Mouse (Mus musculus) testis, adult 2 months (tissue): ENCODE measurements around the gene Olfr1509. TPM values are rescaled to one million over a fixed set of nuclear protein-coding genes. Genes with fewer than 3 reads are reported as not detected.
"Not testable (repeated sequence)": the region's sequence is repeated elsewhere in the genome, so short reads cannot be mapped to it uniquely, and the experiment has no call there.

ENCODE experiments used
- H3K27ac ChIP-seq: fragments of 200-500 bp; 2 replicates; pipeline ENCODE4 v1.5.1; 2012; ENCODE audit warnings: low read depth, low read length; ENCODE audit not compliant: control insufficient read depth, insufficient read depth
- H3K27me3 ChIP-seq: fragments of 200-500 bp; 2 replicates; pipeline ENCODE4 v1.6.1; 2012; ENCODE audit warnings: mild to moderate bottlenecking, low read length, moderate library complexity; ENCODE audit not compliant: control insufficient read depth, insufficient read depth
- H3K36me3 ChIP-seq: fragments of 200-500 bp; 2 replicates; pipeline ENCODE4 v1.6.1; 2012; ENCODE audit warnings: mild to moderate bottlenecking, low read length; ENCODE audit not compliant: control insufficient read depth, insufficient read depth
- H3K4me1 ChIP-seq: fragments of 200-500 bp; 2 replicates; pipeline ENCODE4 v1.6.1; 2012; ENCODE audit warnings: low read length; ENCODE audit not compliant: control insufficient read depth, insufficient read depth
- H3K4me3 ChIP-seq: fragments of 200-500 bp; 2 replicates; pipeline ENCODE4 v1.5.1; 2012; ENCODE audit warnings: low read depth, mild to moderate bottlenecking, low read length, moderate library complexity, mixed read lengths; ENCODE audit not compliant: control insufficient read depth
- CTCF ChIP-seq: fragments of 200-500 bp; IDR thresholded peaks from 2 replicates; pipeline ENCODE4 v1.5.1; 2012; ENCODE audit warnings: low read depth, mild to moderate bottlenecking, inconsistent platforms, low read length, moderate library complexity; ENCODE audit not compliant: control insufficient read depth, insufficient read depth, insufficient replicate concordance
- POLR2A ChIP-seq: fragments of 200-500 bp; IDR thresholded peaks from 2 replicates; pipeline ENCODE4 v1.6.1; 2012; ENCODE audit warnings: low read depth, mild to moderate bottlenecking, inconsistent platforms, low read length, moderate library complexity; ENCODE audit not compliant: control insufficient read depth
- polyA plus RNA-seq: library from polyadenylated mRNA; depleted of rRNA; stranded (reverse); fragments of >200 nt; gene quantifications from 2 replicates; pipeline ENCODE4 v1.2.3, GENCODE M21; 2012; rRNA removed

Gene Olfr1509
- polyA plus RNA-seq, result 2.4 and 2.8 TPM in 2 replicates

DNA sequence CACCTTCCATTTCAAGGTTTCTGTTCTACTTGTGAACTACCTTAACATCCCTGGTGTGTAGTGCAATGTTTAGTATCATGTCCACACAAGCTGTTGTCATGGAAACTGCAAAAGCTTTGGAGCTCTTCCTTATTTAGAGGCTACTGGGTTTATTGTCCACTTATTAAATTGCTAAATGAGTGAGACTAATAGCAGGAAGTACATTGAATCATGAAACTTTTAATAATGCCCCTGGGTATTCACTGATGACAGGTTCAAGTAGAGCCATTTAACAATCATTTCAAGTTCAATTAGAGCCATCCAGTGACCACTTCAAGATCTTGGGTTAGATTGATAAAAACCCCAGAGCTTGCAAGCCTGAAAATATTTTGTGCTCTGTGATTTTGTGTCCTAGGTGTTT lies at the start of gene Olfr1509:
Gene Olfr1509, plus strand, starts transcription at position 301 of the 400 bp plus-strand sequence.
- Histone ChIP-seq H3K27ac (no peak within 1 kb of the TSS), H3K4me3 (no peak within 1 kb of the TSS), H3K4me1 (no peaks in the 10 kb centered on the region), H3K36me3 (no peaks in the 10 kb centered on the region), H3K27me3 (no peaks in the 10 kb centered on the region)
- no peak for TF ChIP-seq CTCF
- TF ChIP-seq POLR2A, result no peak

DNA sequence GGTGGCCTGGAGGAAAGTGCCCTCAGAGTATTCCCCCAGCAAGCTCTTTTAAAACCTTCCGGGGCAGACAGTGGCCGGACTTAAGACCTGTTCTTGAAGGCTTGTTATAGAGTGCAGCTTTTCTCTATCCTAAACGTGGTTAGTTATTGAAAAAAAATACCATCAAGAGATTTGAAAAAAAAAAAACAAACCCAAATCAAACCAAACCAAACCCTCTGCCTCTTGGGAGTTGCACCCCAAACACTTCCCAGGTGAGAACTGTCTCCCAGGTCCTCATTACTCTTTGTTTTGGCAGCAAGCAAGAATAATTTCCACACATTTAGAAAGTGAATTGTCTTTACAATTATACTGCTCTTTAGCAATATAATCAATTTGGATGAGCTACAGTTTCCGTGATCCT lies 45.5 kb upstream of the Olfr1509 start, which contains the start of gene Olfr1511:
Gene Olfr1511, minus strand, starts transcription at position 101 of the 400 bp plus-strand sequence.
- H3K27ac ChIP-seq, result no peak within 1 kb of the TSS
- H3K4me1 ChIP-seq, result no peaks in the 10 kb centered on the region
- TF ChIP-seq POLR2A (no peak), CTCF (no peak)
- no peaks in the 10 kb centered on the region for H3K36me3 ChIP-seq
- H3K4me3 ChIP-seq, result no peak within 1 kb of the TSS
- H3K27me3 ChIP-seq, result no peaks in the 10 kb centered on the region

DNA sequence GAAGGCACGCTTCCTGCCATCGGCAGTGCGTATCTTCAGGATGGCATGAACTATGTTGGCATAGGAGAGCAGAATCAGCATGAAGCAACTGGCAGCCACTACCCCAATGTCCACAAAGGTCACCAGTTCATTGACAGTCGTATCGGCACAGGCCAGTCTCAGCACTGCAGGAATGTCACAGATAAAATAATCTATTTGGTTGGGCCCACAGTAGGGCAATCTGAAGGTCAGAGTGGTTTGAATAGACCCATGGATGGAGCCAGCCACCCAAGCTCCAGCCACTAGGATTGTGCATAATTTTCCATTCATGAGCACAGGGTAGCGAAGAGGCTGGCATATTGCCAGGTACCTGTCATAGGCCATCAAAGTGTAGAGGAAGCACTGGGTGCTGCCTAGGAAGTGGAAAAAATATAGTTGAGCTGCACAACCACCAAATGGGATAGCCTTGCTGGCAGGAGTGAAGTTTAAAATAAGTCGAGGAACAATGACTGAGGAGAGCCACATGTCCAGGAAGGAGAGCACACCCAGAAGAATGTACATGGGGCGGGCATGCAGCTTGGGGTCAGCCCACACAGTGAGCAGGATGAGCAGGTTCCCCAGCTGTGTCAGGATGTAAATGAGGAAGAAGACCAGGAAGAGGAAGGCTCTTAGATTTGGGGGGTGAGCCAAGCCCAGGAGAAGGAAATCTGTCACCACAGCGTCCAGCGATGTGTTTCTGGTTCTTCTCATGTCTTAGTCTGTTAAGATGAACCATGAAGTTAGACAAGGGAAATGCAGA lies 32.5 kb upstream of the Olfr1509 start:
- not testable (repeated sequence) for H3K27me3 ChIP-seq

DNA sequence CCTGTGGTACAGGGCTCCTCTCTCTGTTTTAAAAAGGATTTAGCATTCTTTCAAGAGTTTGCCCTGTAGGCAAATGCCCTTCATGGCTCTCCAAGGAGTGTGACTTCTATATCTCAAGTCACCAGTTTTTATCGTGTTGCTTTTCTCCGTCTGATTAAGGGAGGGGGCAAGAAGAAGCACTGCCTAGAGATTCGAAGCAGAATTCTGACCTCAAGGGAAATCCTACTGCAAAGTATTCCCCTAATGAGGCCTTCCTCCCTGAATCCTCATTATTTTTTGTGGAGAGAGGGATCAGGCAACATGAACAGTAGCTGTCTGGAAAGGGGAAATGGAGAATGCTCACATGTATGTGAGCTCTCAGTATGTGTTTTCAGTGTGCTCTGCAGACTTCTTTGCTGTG lies 28.5 kb upstream of the Olfr1509 start, which contains the start of gene Olfr1510:
Gene Olfr1510, minus strand, starts transcription at position 101 of the 400 bp plus-strand sequence.
- Histone ChIP-seq H3K27ac (no peak within 1 kb of the TSS), H3K4me1 (no peaks in the 10 kb centered on the region)
- no peak for TF ChIP-seq CTCF
- no peak for TF ChIP-seq POLR2A

More for the DNA sequence above, 32.5 kb upstream of the Olfr1509 start:
- not testable (repeated sequence) for H3K27ac ChIP-seq, H3K36me3 ChIP-seq, H3K4me3 ChIP-seq, H3K4me1 ChIP-seq

DNA sequence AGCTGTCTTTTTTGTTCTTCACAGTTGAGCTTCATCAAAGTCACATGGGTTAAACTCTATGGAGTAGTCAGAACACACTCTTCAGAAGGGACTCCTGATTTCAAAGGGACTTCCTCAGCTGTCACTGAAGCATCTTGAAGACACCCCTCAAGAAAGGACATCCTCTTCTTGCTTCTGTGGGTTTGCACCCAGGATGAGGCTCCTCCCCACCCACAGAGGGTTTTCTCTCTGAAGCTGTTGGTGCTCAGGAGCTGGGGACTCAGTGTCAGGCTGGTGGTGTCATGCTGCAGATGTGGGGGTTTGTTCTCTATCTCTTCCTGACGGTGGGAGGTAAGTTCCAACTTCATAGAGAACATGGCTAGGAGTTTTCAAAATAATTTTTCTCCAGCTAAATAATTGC lies 15.1 kb upstream of the Olfr1509 start:
- Histone ChIP-seq H3K36me3 (no peaks in the 10 kb centered on the region), H3K4me3 (no peak overlapping the region), H3K4me1 (no peaks in the 10 kb centered on the region), H3K27ac (no peak overlapping the region), H3K27me3 (no peaks in the 10 kb centered on the region)
- TF ChIP-seq POLR2A (no peak), CTCF (no peak)

More for the DNA sequence above, 28.5 kb upstream of the Olfr1509 start, which contains the start of gene Olfr1510:
- no peak within 1 kb of the TSS for H3K4me3 ChIP-seq
- no peaks in the 10 kb centered on the region for H3K27me3 ChIP-seq
- no peaks in the 10 kb centered on the region for H3K36me3 ChIP-seq

DNA sequence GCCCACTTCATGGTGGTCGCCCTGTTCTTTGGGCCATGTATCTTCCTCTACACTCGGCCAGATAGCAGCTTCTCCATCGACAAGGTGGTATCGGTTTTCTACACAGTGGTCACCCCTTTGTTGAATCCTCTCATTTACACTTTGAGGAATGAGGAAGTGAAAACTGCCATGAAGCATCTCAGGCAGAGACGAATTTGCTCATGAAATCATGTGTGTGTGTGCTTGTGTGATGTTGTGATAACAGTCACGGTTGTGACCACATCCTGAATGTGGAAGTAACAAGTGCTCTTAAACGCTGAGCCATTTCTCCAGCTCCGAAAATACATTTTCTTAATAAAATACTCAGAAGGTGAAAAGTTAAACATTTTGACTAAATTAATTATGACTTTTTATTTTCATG lies 8.3 kb downstream of the Olfr1509 start:
- Histone ChIP-seq H3K4me3 (no peak overlapping the region), H3K27ac (no peak overlapping the region), H3K36me3 (no peaks in the 10 kb centered on the region), H3K27me3 (no peaks in the 10 kb centered on the region), H3K4me1 (no peaks in the 10 kb centered on the region)
- TF ChIP-seq POLR2A (no peak), CTCF (no peak)

DNA sequence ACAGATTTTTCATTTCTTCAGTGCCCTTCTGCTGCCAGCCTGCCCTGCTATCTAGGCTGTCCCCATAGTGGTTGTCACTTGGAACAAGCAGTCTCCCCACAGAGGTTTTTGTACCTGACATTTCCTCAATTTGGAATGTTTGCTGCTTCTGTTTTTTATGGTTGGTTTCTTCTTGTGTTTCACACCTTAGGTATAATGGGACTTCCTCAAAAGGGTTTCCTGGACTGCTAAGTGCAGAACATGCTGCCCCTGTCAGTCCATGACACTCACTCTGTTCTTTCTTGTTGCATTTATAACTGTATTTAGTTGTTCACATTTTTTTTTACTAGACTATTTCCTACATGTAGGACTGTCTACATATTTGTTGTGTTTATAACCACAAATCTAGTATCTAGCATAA lies 19.1 kb downstream of the Olfr1509 start:
- no peaks in the 10 kb centered on the region for H3K27me3 ChIP-seq
- no peak overlapping the region for H3K4me3 ChIP-seq
- no peak overlapping the region for H3K27ac ChIP-seq
- TF ChIP-seq CTCF, result no peak
- TF ChIP-seq POLR2A, result no peak
- no peaks in the 10 kb centered on the region for H3K4me1 ChIP-seq
- no peaks in the 10 kb centered on the region for H3K36me3 ChIP-seq

DNA sequence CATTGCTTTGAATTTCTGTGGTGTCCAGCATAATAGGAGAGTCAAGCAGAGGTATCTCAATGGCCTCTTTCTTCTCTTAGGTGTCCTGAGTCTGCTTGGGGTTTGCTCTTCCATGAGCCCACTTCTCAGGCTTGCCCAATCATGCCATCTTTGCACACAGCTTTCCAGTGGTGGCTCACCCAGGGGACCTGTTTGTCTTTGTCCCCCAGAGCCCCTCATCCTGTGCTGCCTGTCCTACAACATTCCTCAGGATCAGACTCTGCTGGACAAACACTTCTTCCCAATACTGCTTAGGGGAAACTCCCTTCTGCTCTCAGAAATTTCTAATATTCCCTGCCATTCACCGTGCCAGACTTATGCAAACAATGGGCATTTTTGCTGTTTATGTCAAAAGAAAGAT lies 22.9 kb downstream of the Olfr1509 start:
- H3K4me3 ChIP-seq, result no peak overlapping the region
- no peaks in the 10 kb centered on the region for H3K27me3 ChIP-seq
- H3K27ac ChIP-seq, result no peak overlapping the region
- H3K4me1 ChIP-seq, result no peaks in the 10 kb centered on the region
- H3K36me3 ChIP-seq, result no peaks in the 10 kb centered on the region
- no peak for TF ChIP-seq CTCF
- TF ChIP-seq POLR2A, result no peak
